Mouse (Mus musculus): Measurements from ENCODE around the gene Mkln1. TPM values are rescaled to one million over a fixed set of nuclear protein-coding genes. Genes with fewer than 3 reads are reported as not detected.

The Mkln1 gene
- polyA plus RNA-seq, 1 experiment from 2014 or later, result 227 TPM

GRCm38 (mm10) chr6:31502614-31503013 is 104.1 kb downstream of the Mkln1 start:
- ATAC-seq (ENCODE audit: low FRiP score), result no peak
- Histone ChIP-seq H3K9ac (ENCODE audit: low read depth, low read length) (no peak overlapping the region), H3K4me1 (replicated peaks; ENCODE audit: control insufficient read depth, insufficient read depth, low read length) (no peaks in the 10 kb centered on the region), H3K27me3 (ENCODE audit: control insufficient read depth, insufficient read depth, low read length) (no peaks in the 10 kb centered on the region), H3K36me3 (ENCODE audit: control insufficient read depth, insufficient read depth, low read length) (no peaks in the 10 kb centered on the region), H3K9me3 (ENCODE audit: control insufficient read depth, low read length) (no peaks in the 10 kb centered on the region), H3K27ac (ENCODE audit: low read depth, low read length) (no peak overlapping the region), H3K4me3 (ENCODE audit: low read depth, low read length) (no peak overlapping the region), H3K4me2 (replicated peaks; ENCODE audit: low read depth, low read length) (no peak overlapping the region)
- no peak for DNase-seq (ENCODE audit: low spot score)
- WGBS, result 100% methylated on average over 2 of the region's 2 CpGs

- no peak overlapping the region for H3K4me2 ChIP-seq (replicated peaks; ENCODE audit: low read depth, low read length)
- no peak for DNase-seq (ENCODE audit: low spot score)
- ATAC-seq (ENCODE audit: low FRiP score), result no peak
- H3K27me3 ChIP-seq (ENCODE audit: control insufficient read depth, insufficient read depth, low read length), result no peaks in the 10 kb centered on the region
- 86% methylated on average over 6 of the region's 6 CpGs for WGBS
- no peak overlapping the region for H3K4me3 ChIP-seq (ENCODE audit: low read depth, low read length)
- H3K27ac ChIP-seq (ENCODE audit: low read depth, low read length), result no peak overlapping the region
- H3K36me3 ChIP-seq (ENCODE audit: control insufficient read depth, insufficient read depth, low read length), result no peaks in the 10 kb centered on the region
- H3K9me3 ChIP-seq (ENCODE audit: control insufficient read depth, low read length), result no peaks in the 10 kb centered on the region
- H3K9ac ChIP-seq (ENCODE audit: low read depth, low read length), result no peak overlapping the region
- no peaks in the 10 kb centered on the region; the same call in 1 of the 2 replicates for H3K4me1 ChIP-seq (replicated peaks; ENCODE audit: control insufficient read depth, insufficient read depth, low read length)
These were observed 115.2 kb downstream of the Mkln1 start for GRCm38 (mm10) chr6:31513726-31514125.

- 69% methylated on average over 9 of the region's 9 CpGs for WGBS
- H3K27ac ChIP-seq (ENCODE audit: low read depth, low read length), result no peak overlapping the region
- ATAC-seq (ENCODE audit: low FRiP score), result no peak
- no peak overlapping the region for H3K4me2 ChIP-seq (replicated peaks; ENCODE audit: low read depth, low read length)
- no peaks in the 10 kb centered on the region for H3K9me3 ChIP-seq (ENCODE audit: control insufficient read depth, low read length)
- H3K36me3 ChIP-seq (ENCODE audit: control insufficient read depth, insufficient read depth, low read length), result no peaks in the 10 kb centered on the region
- no peaks in the 10 kb centered on the region for H3K27me3 ChIP-seq (ENCODE audit: control insufficient read depth, insufficient read depth, low read length)
- no peak for DNase-seq (ENCODE audit: low spot score)
- H3K4me1 ChIP-seq (replicated peaks; ENCODE audit: control insufficient read depth, insufficient read depth, low read length), result no peaks in the 10 kb centered on the region; the same call in 1 of the 2 replicates
- no peak overlapping the region for H3K9ac ChIP-seq (ENCODE audit: low read depth, low read length)
- no peak overlapping the region for H3K4me3 ChIP-seq (ENCODE audit: low read depth, low read length)
These were observed 119.3 kb downstream of the Mkln1 start for GRCm38 (mm10) chr6:31517681-31518337.

- DNase-seq (ENCODE audit: low spot score) (no peak), ATAC-seq (ENCODE audit: low FRiP score) (no peak)
- no peak overlapping the region for H3K4me3 ChIP-seq (ENCODE audit: low read depth, low read length)
- no peaks in the 10 kb centered on the region; the same call in 1 of the 2 replicates for H3K4me1 ChIP-seq (replicated peaks; ENCODE audit: control insufficient read depth, insufficient read depth, low read length)
- H3K27ac ChIP-seq (ENCODE audit: low read depth, low read length), result no peak overlapping the region
- H3K9ac ChIP-seq (ENCODE audit: low read depth, low read length), result no peak overlapping the region
- no peaks in the 10 kb centered on the region for H3K9me3 ChIP-seq (ENCODE audit: control insufficient read depth, low read length)
- no peak overlapping the region for H3K4me2 ChIP-seq (replicated peaks; ENCODE audit: low read depth, low read length)
- H3K27me3 ChIP-seq (ENCODE audit: control insufficient read depth, insufficient read depth, low read length), result no peaks in the 10 kb centered on the region
- WGBS, result 93% methylated on average over 2 of the region's 2 CpGs
- H3K36me3 ChIP-seq (ENCODE audit: control insufficient read depth, insufficient read depth, low read length), result no peaks in the 10 kb centered on the region
These were observed 119.8 kb downstream of the Mkln1 start for GRCm38 (mm10) chr6:31518338-31518698.

GRCm38 (mm10) chr6:31519001-31519471 is 120.5 kb downstream of the Mkln1 start:
- Histone ChIP-seq H3K4me1 (replicated peaks; ENCODE audit: control insufficient read depth, insufficient read depth, low read length) (no peaks in the 10 kb centered on the region; the same call in 1 of the 2 replicates), H3K27ac (ENCODE audit: low read depth, low read length) (no peak overlapping the region), H3K27me3 (ENCODE audit: control insufficient read depth, insufficient read depth, low read length) (no peaks in the 10 kb centered on the region), H3K36me3 (ENCODE audit: control insufficient read depth, insufficient read depth, low read length) (no peaks in the 10 kb centered on the region), H3K9ac (ENCODE audit: low read depth, low read length) (no peak overlapping the region), H3K4me3 (ENCODE audit: low read depth, low read length) (no peak overlapping the region), H3K9me3 (ENCODE audit: control insufficient read depth, low read length) (no peaks in the 10 kb centered on the region), H3K4me2 (replicated peaks; ENCODE audit: low read depth, low read length) (no peak overlapping the region)
- ATAC-seq (ENCODE audit: low FRiP score) (no peak), DNase-seq (ENCODE audit: low spot score) (peak; percentile 65)
- WGBS, result 75% methylated on average over 8 of the region's 8 CpGs

- Histone ChIP-seq H3K36me3 (ENCODE audit: control insufficient read depth, insufficient read depth, low read length) (no peaks in the 10 kb centered on the region), H3K27ac (ENCODE audit: low read depth, low read length) (no peak overlapping the region), H3K27me3 (ENCODE audit: control insufficient read depth, insufficient read depth, low read length) (no peaks in the 10 kb centered on the region), H3K9me3 (ENCODE audit: control insufficient read depth, low read length) (no peaks in the 10 kb centered on the region), H3K4me2 (replicated peaks; ENCODE audit: low read depth, low read length) (no peak overlapping the region), H3K4me1 (replicated peaks; ENCODE audit: control insufficient read depth, insufficient read depth, low read length) (no peaks in the 10 kb centered on the region; the same call in 1 of the 2 replicates), H3K4me3 (ENCODE audit: low read depth, low read length) (no peak overlapping the region), H3K9ac (ENCODE audit: low read depth, low read length) (no peak overlapping the region)
- WGBS, result 87% methylated on average over 7 of the region's 7 CpGs
- DNase-seq (ENCODE audit: low spot score) (no peak), ATAC-seq (ENCODE audit: low FRiP score) (no peak)
These were observed 122.1 kb downstream of the Mkln1 start for GRCm38 (mm10) chr6:31520486-31521215.

- ATAC-seq (ENCODE audit: low FRiP score), result no peak
- Histone ChIP-seq H3K4me1 (replicated peaks; ENCODE audit: control insufficient read depth, insufficient read depth, low read length) (no peaks in the 10 kb centered on the region; the same call in 1 of the 2 replicates), H3K27me3 (ENCODE audit: control insufficient read depth, insufficient read depth, low read length) (no peaks in the 10 kb centered on the region), H3K27ac (ENCODE audit: low read depth, low read length) (no peak overlapping the region), H3K9ac (ENCODE audit: low read depth, low read length) (no peak overlapping the region), H3K9me3 (ENCODE audit: control insufficient read depth, low read length) (no peaks in the 10 kb centered on the region), H3K4me3 (ENCODE audit: low read depth, low read length) (no peak overlapping the region), H3K36me3 (ENCODE audit: control insufficient read depth, insufficient read depth, low read length) (no peaks in the 10 kb centered on the region), H3K4me2 (replicated peaks; ENCODE audit: low read depth, low read length) (no peak overlapping the region)
- WGBS, result 92% methylated on average over 8 of the region's 8 CpGs
- DNase-seq (ENCODE audit: low spot score), result no peak
These were observed 123.2 kb downstream of the Mkln1 start for GRCm38 (mm10) chr6:31521491-31522355.

GRCm38 (mm10) chr6:31522478-31522877 is 123.9 kb downstream of the Mkln1 start:
- Histone ChIP-seq H3K9ac (ENCODE audit: low read depth, low read length) (no peak overlapping the region), H3K9me3 (ENCODE audit: control insufficient read depth, low read length) (no peaks in the 10 kb centered on the region), H3K27ac (ENCODE audit: low read depth, low read length) (no peak overlapping the region), H3K36me3 (ENCODE audit: control insufficient read depth, insufficient read depth, low read length) (no peaks in the 10 kb centered on the region), H3K27me3 (ENCODE audit: control insufficient read depth, insufficient read depth, low read length) (no peaks in the 10 kb centered on the region), H3K4me1 (replicated peaks; ENCODE audit: control insufficient read depth, insufficient read depth, low read length) (no peaks in the 10 kb centered on the region; the same call in 1 of the 2 replicates), H3K4me2 (replicated peaks; ENCODE audit: low read depth, low read length) (no peak overlapping the region), H3K4me3 (ENCODE audit: low read depth, low read length) (no peak overlapping the region)
- ATAC-seq (ENCODE audit: low FRiP score), result no peak
- no peak for DNase-seq (ENCODE audit: low spot score)
- WGBS, result 78% methylated on average over 4 of the region's 4 CpGs

Measured in hindbrain, embryonic 11.5 days (tissue).